ENCODE assay signal across 27 mouse cellular contexts in the genomic region with DNA sequence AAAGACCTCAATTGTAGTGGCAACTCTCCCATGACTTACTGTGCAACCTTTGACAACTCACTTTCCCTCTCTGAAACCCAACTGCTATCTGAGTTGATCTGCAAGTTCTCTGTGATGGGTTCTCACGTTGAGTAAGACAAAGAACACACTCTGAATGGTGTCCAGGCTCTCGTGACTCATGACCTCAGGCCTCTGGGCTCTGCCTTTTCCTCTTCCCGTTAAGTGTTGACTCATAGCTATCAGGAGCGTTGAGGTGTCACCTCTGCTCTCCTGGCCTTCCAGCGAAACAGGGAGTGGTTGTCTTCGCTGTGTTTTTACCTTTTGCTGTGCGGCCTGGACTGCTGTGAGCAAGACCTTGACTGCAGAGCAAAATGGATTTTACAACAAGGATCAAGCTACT. TPM values are rescaled to one million over a fixed set of nuclear protein-coding genes. Genes with fewer than 3 reads are reported as not detected.
DNase-seq lines count a peak whose midpoint lies in the region; ATAC-seq and TF ChIP-seq lines count a peak whose summit lies in the region.
"Had no signal": no experiment of that assay in that cellular context is flagged by ENCODE, and none has a peak within 500 bp of the region (broad histone marks: within the 10 kb centered on the region; RNA-seq: fewer than 3 reads in every experiment).

No protein-coding gene starts in this region.

- H3K4me3 ChIP-seq in stomach, postnatal 0 days (ENCODE audit: low read depth, low read length) = no peak overlapping the region
- H3K4me3 ChIP-seq in forebrain, embryonic 12.5 days (replicated peaks) = no peak overlapping the region
- no peak overlapping the region for H3K4me3 ChIP-seq in heart, embryonic 10.5 days
- H3K4me3 ChIP-seq: forebrain, embryonic 15.5 days; heart, adult 2 months; hindbrain, embryonic 12.5 days; hindbrain, embryonic 15.5 days; intestine, embryonic 15.5 days had no signal

- no peak overlapping the region for H3K4me2 ChIP-seq in stomach, postnatal 0 days (replicated peaks; ENCODE audit: low read depth)
- no peak overlapping the region for H3K4me2 ChIP-seq in forebrain, embryonic 12.5 days
- H3K4me2 ChIP-seq: forebrain, embryonic 15.5 days; heart, embryonic 11.5 days; hindbrain, embryonic 12.5 days; hindbrain, embryonic 15.5 days; intestine, embryonic 15.5 days had no signal

- peak; percentile 83 for ATAC-seq in stomach, postnatal 0 days (ENCODE audit: low FRiP score, low TSS enrichment)
- ATAC-seq in forebrain, embryonic 12.5 days (ENCODE audit: low FRiP score) = no peak
- ATAC-seq: forebrain, embryonic 15.5 days; intestine, embryonic 15.5 days had no signal

- WGBS in stomach, postnatal 0 days = 68% methylated on average over 7 of the region's 7 CpGs
- 82% methylated on average over 7 of the region's 7 CpGs for WGBS in forebrain, embryonic 12.5 days
- WGBS in heart, embryonic 10.5 days = 63% methylated on average over 7 of the region's 7 CpGs

- H3K36me3 ChIP-seq in stomach, postnatal 0 days (ENCODE audit: control insufficient read depth, insufficient read depth, low read length) = no peaks in the 10 kb centered on the region
- no peaks in the 10 kb centered on the region for H3K36me3 ChIP-seq in forebrain, embryonic 12.5 days (replicated peaks)
- no peaks in the 10 kb centered on the region for H3K36me3 ChIP-seq in heart, embryonic 10.5 days
- H3K36me3 ChIP-seq: forebrain, embryonic 15.5 days; G1E; hindbrain, embryonic 12.5 days; hindbrain, embryonic 15.5 days; intestine, embryonic 15.5 days had no signal

- no peaks in the 10 kb centered on the region for H3K9me3 ChIP-seq in stomach, postnatal 0 days (ENCODE audit: control insufficient read depth, low read length)
- no peaks in the 10 kb centered on the region for H3K9me3 ChIP-seq in forebrain, embryonic 12.5 days
- no peaks in the 10 kb centered on the region for H3K9me3 ChIP-seq in heart, embryonic 10.5 days
- H3K9me3 ChIP-seq: forebrain, embryonic 15.5 days; G1E; hindbrain, embryonic 12.5 days; hindbrain, embryonic 15.5 days; intestine, embryonic 15.5 days had no signal

- no peaks in the 10 kb centered on the region for H3K27me3 ChIP-seq in stomach, postnatal 0 days (ENCODE audit: control insufficient read depth, insufficient read depth, low read length)
- no peaks in the 10 kb centered on the region for H3K27me3 ChIP-seq in forebrain, embryonic 12.5 days
- no peaks in the 10 kb centered on the region for H3K27me3 ChIP-seq in heart, embryonic 10.5 days (ENCODE audit: insufficient read depth, poor library complexity, severe bottlenecking)
- H3K27me3 ChIP-seq: forebrain, embryonic 15.5 days; hindbrain, embryonic 12.5 days; hindbrain, embryonic 15.5 days; intestine, embryonic 15.5 days had no signal

- no peak for TF ChIP-seq CTCF in stomach, postnatal 0 days (IDR thresholded peaks at IDR 0.05; ENCODE audit: low read depth)

- DNase-seq in 416B (ENCODE audit: low read depth) (peak; percentile 69), NIH3T3 (ENCODE audit: low read depth) (peak; percentile 16)
- DNase-seq in stomach, postnatal 0 days (ENCODE audit: low spot score) = peak; percentile 42
- DNase-seq in heart, embryonic 10.5 days (ENCODE audit: low spot score) = no peak
- DNase-seq in frontal cortex, postnatal 25 days (ENCODE audit: low spot score in 2 of 2) = no peak
- DNase-seq: adrenal gland, postnatal 10 days; adrenal gland, postnatal 36 days; cerebellum, adult 18-20 months; cerebellum, adult 9-10 months; cerebellum, postnatal 14 days; gastrocnemius, postnatal 10 days; gastrocnemius, postnatal 36 days; heart, adult 2 months; kidney, adult 11 months had no signal

- H3K4me1 ChIP-seq in stomach, postnatal 0 days (replicated peaks; ENCODE audit: control insufficient read depth, insufficient read depth) = no peaks in the 10 kb centered on the region
- H3K4me1 ChIP-seq in forebrain, embryonic 12.5 days = no peaks in the 10 kb centered on the region
- H3K4me1 ChIP-seq in heart, embryonic 10.5 days = no peaks in the 10 kb centered on the region
- H3K4me1 ChIP-seq: forebrain, embryonic 15.5 days; hindbrain, embryonic 12.5 days; hindbrain, embryonic 15.5 days; intestine, embryonic 15.5 days had no signal

- no peak for TF ChIP-seq EP300 in stomach, postnatal 0 days (optimal IDR thresholded peaks at IDR 0.05)

- H3K9ac ChIP-seq in stomach, postnatal 0 days (ENCODE audit: low read length) = no peak overlapping the region
- no peak overlapping the region for H3K9ac ChIP-seq in forebrain, embryonic 12.5 days
- H3K9ac ChIP-seq: forebrain, embryonic 15.5 days; hindbrain, embryonic 12.5 days; hindbrain, embryonic 15.5 days; intestine, embryonic 15.5 days had no signal

- no peak overlapping the region for H3K27ac ChIP-seq in stomach, postnatal 0 days (replicated peaks)
- H3K27ac ChIP-seq in forebrain, embryonic 12.5 days = no peak overlapping the region
- H3K27ac ChIP-seq in heart, embryonic 10.5 days = no peak overlapping the region
- H3K27ac ChIP-seq: forebrain, embryonic 15.5 days; heart, adult 2 months; hindbrain, embryonic 12.5 days; hindbrain, embryonic 15.5 days; intestine, embryonic 15.5 days had no signal

RNA-seq across cellular contexts. Expression of a gene that starts 8.7 kb away (rescaled TPM):
- not detected in 2 replicates for polyA plus RNA-seq in stomach, postnatal 0 days (2015; fragmentation: Nextera tagmentation; extraction: Ambion mirVana)
- polyA plus RNA-seq in forebrain, embryonic 12.5 days (2016; fragmentation: Nextera tagmentation; extraction: Ambion mirVana) = not detected in 2 replicates
- not detected in 2 replicates for polyA plus RNA-seq in heart, embryonic 10.5 days (2016; fragmentation: Nextera tagmentation; extraction: Ambion mirVana)
- polyA plus RNA-seq: C2C12; embryonic facial prominence, embryonic 11.5 days; embryonic facial prominence, embryonic 14.5 days; forebrain, embryonic 11.5 days; forebrain, embryonic 15.5 days; G1E; heart, adult 2 months; heart, embryonic 11.5 days; heart, embryonic 14.5 days; heart, postnatal 0 days; hindbrain, embryonic 12.5 days; hindbrain, embryonic 15.5 days; intestine, embryonic 15.5 days had no signal

RNA-seq across cellular contexts. Expression of a gene that starts 15.3 kb away (rescaled TPM):
- polyA plus RNA-seq in stomach, postnatal 0 days (2015; fragmentation: Nextera tagmentation; extraction: Ambion mirVana) = not detected in 2 replicates
- polyA plus RNA-seq in forebrain, embryonic 12.5 days (2016; fragmentation: Nextera tagmentation; extraction: Ambion mirVana) = not detected in 2 replicates
- not detected in 2 replicates for polyA plus RNA-seq in heart, embryonic 10.5 days (2016; fragmentation: Nextera tagmentation; extraction: Ambion mirVana)
- polyA plus RNA-seq: C2C12; embryonic facial prominence, embryonic 11.5 days; embryonic facial prominence, embryonic 14.5 days; forebrain, embryonic 11.5 days; forebrain, embryonic 15.5 days; G1E; heart, adult 2 months; heart, embryonic 11.5 days; heart, embryonic 14.5 days; heart, postnatal 0 days; hindbrain, embryonic 12.5 days; hindbrain, embryonic 15.5 days; intestine, embryonic 15.5 days had no signal

RNA-seq across cellular contexts. Expression of a gene that starts 37.0 kb away (rescaled TPM):
- 0.08 TPM in 1 of 2 replicates, not detected in the other for polyA plus RNA-seq in stomach, postnatal 0 days (2015; fragmentation: Nextera tagmentation; extraction: Ambion mirVana)
- not detected in 2 replicates for polyA plus RNA-seq in forebrain, embryonic 12.5 days (2016; fragmentation: Nextera tagmentation; extraction: Ambion mirVana)
- 2.7 and 2.8 TPM in 2 replicates for polyA plus RNA-seq in heart, embryonic 10.5 days (2016; fragmentation: Nextera tagmentation; extraction: Ambion mirVana)
- polyA plus RNA-seq: C2C12; embryonic facial prominence, embryonic 11.5 days; embryonic facial prominence, embryonic 14.5 days; forebrain, embryonic 11.5 days; forebrain, embryonic 15.5 days; G1E; hindbrain, embryonic 12.5 days had no signal

RNA-seq across cellular contexts. Expression of a gene that starts 37.4 kb away (rescaled TPM):
- 0.15 TPM in 1 of 2 replicates, not detected in the other for polyA plus RNA-seq in stomach, postnatal 0 days (2015; fragmentation: Nextera tagmentation; extraction: Ambion mirVana)
- polyA plus RNA-seq in forebrain, embryonic 12.5 days (2016; fragmentation: Nextera tagmentation; extraction: Ambion mirVana) = not detected in 2 replicates
- 0.13 and 0.22 TPM in 2 replicates for polyA plus RNA-seq in heart, embryonic 10.5 days (2016; fragmentation: Nextera tagmentation; extraction: Ambion mirVana)
- polyA plus RNA-seq: forebrain, embryonic 11.5 days; forebrain, embryonic 15.5 days; G1E; heart, adult 2 months; heart, embryonic 11.5 days; heart, embryonic 14.5 days; heart, postnatal 0 days; hindbrain, embryonic 12.5 days; hindbrain, embryonic 15.5 days had no signal

Comparison
In these comparisons a context has a peak if more than half of its experiments do, and no peak if none do; other contexts are left out.
1. DNase-seq: peak in 416B (single experiment), NIH3T3 (single experiment) and stomach, postnatal 0 days (single experiment); none in heart, embryonic 10.5 days (single experiment) and frontal cortex, postnatal 25 days (0 of 2).